Mouse (Mus musculus) limb, embryonic 14.5 days (tissue): ENCODE results near the gene Pard6b. TPM values are rescaled to one million over a fixed set of nuclear protein-coding genes. Genes with fewer than 3 reads are reported as not detected.

ENCODE experiments used
- ATAC-seq: fragments of 200-750 bp; cut with Nextera tagmentation; 2 replicates; pipeline ENCODE4 v1.8.0; 2017; ENCODE audit warnings: low read depth, moderate number of reproducible peaks, moderate TSS enrichment; ENCODE audit not compliant: low FRiP score
- DNase-seq: peaks from one replicate; pipeline ENCODE4 v3.0.0-alpha.2; 2015; ENCODE audit warnings: low spot score
- H3K27ac ChIP-seq: fragments of 300-500 bp; sonication (generic); replicated peaks from 2 replicates; pipeline ENCODE4 v1.5.1; 2014; ENCODE audit warnings: low read depth, mild to moderate bottlenecking, low read length, moderate library complexity, mixed read lengths
- H3K27me3 ChIP-seq: fragments of 300-500 bp; sonication (generic); 2 replicates; pipeline ENCODE4 v1.6.1; 2014; ENCODE audit warnings: low read length, mixed read lengths; ENCODE audit not compliant: control insufficient read depth, insufficient read depth
- H3K36me3 ChIP-seq: fragments of 300-500 bp; sonication (generic); 2 replicates; pipeline ENCODE4 v1.6.1; 2014; ENCODE audit warnings: mild to moderate bottlenecking, low read length, moderate library complexity, mixed read lengths; ENCODE audit not compliant: control insufficient read depth, insufficient read depth
- H3K4me1 ChIP-seq: fragments of 300-500 bp; sonication (generic); 2 replicates; pipeline ENCODE4 v1.6.1; 2014; ENCODE audit warnings: antibody characterized with exemption, low read length, mixed read lengths; ENCODE audit not compliant: control insufficient read depth, insufficient read depth
- H3K4me2 ChIP-seq: fragments of 300-500 bp; sonication (generic); replicated peaks from 2 replicates; pipeline ENCODE4 v1.6.1; 2014; ENCODE audit warnings: low read depth, mild to moderate bottlenecking, low read length, moderate library complexity; ENCODE audit not compliant: severe bottlenecking
- H3K4me3 ChIP-seq: fragments of 300-500 bp; sonication (generic); replicated peaks from 2 replicates; pipeline ENCODE4 v1.5.1; 2014; ENCODE audit warnings: low read length
- H3K9ac ChIP-seq: fragments of 300-500 bp; sonication (generic); 2 replicates; pipeline ENCODE4 v1.6.1; 2014; ENCODE audit warnings: mild to moderate bottlenecking, low read depth, low read length, moderate library complexity; ENCODE audit not compliant: severe bottlenecking
- H3K9me3 ChIP-seq: fragments of 300-500 bp; sonication (generic); 2 replicates; pipeline ENCODE4 v1.6.1; 2016; ENCODE audit warnings: low read length; ENCODE audit not compliant: control insufficient read depth
- POLR2A ChIP-seq: fragments of 200-500 bp; IDR thresholded peaks from 2 replicates; pipeline ENCODE4 v1.8.0; 2012; ENCODE audit warnings: inconsistent platforms, mild to moderate bottlenecking, moderate library complexity, borderline replicate concordance; ENCODE audit not compliant: insufficient read depth, insufficient read length; ENCODE audit errors: extremely low read depth
- WGBS: fragments of 180-500 bp; shearing (Covaris S2); extraction: QIAGEN DNeasy Blood & Tissue Kit; methylation state at CpG from one replicate; pipeline ENCODE4 v1.1.7; 2014; 5-methylcytosine and 5-hydroxymethylcytosine counted together
- polyA plus RNA-seq, 2 experiments: library from polyadenylated mRNA; depleted of rRNA in 1 of 2; stranded (reverse) in 1 of 2; unstranded in 1 of 2; fragments of >200 nt; fragmentation: Nextera tagmentation in 1 of 2; extraction: Ambion mirVana in 1 of 2; gene quantifications; 2 replicates each; pipeline versions ENCODE4 v1.2.1 to v1.2.3; 2012 to 2014

Gene Pard6b
- polyA plus RNA-seq, 2 experiments: 3.7 to 4.0 TPM

DNA sequence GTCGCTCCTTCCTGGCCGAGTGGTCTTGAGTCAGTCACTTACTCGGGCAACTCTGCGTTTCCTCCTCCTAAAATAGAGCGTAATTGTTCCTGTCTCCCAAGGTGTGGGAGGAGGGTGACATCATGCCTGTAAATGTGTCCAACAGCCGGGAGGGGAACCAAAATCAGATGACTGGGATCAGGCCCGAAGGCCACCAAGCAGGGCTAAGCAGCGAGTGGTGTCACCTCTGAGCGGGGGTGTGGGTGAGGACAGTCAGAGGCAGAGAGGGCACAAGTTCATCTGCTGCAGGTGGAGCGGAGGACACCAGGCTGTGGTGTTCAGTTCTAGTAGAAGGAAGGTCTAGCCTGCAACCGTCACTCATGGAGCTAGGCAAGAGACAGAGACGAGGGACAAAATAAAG lies 17.1 kb upstream of the Pard6b start:
- DNase-seq: no peak
- no peak for ATAC-seq
- no peak overlapping the region for H3K27ac ChIP-seq
- no peaks in the 10 kb centered on the region for H3K4me1 ChIP-seq
- H3K9me3 ChIP-seq: no peaks in the 10 kb centered on the region
- 83% methylated on average over 12 of the region's 12 CpGs for WGBS
- H3K9ac ChIP-seq: no peak overlapping the region
- no peak overlapping the region for H3K4me2 ChIP-seq
- H3K4me3 ChIP-seq: no peak overlapping the region
- TF ChIP-seq POLR2A: no peak
- no peaks in the 10 kb centered on the region for H3K36me3 ChIP-seq
- H3K27me3 ChIP-seq: no peaks in the 10 kb centered on the region

DNA sequence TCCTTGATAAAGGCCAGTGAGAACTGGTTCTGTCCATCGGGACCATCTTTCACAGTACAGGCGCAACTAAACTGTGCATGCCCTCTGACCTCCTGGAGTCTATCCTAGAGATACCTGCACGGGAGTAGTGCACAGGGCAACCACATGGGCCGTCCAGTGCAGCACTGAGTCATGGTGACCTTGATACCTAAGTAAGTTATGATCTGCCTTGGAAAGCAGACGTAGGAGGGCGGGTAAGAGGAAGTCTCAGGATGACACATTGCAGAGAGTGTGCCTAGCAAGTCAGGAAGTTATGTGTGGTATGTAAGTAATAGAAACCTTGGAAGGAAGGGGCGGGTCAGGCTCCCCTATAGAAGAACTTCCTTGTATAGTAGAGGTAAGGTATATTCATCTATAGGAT lies 15.3 kb upstream of the Pard6b start:
- Histone ChIP-seq H3K27me3 (no peaks in the 10 kb centered on the region), H3K9ac (no peak overlapping the region), H3K36me3 (no peaks in the 10 kb centered on the region), H3K4me3 (no peak overlapping the region), H3K4me1 (no peaks in the 10 kb centered on the region), H3K27ac (no peak overlapping the region), H3K9me3 (no peaks in the 10 kb centered on the region), H3K4me2 (no peak overlapping the region)
- ATAC-seq (no peak), DNase-seq (no peak)
- 74% methylated on average over 7 of the region's 7 CpGs for WGBS
- TF ChIP-seq POLR2A: no peak

DNA sequence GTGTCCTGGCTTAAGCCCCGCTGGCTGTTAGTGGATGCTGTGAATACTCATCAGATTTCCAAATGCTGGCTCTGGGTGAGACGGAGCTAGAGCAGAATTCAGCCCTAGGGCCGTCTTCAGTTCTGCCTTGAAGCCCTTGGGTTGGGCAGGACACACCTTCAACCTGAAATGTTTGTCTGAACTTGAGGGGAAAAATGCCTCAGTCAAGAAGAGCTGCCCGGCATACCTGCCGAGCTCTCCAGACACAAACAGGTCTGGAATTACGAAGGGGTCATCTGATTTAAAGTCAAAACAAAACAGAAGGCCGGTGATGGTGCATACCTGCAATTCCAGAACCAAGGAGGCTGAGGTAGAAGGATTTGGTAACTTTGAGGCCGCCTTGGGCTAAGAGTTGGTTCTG lies 14.0 kb upstream of the Pard6b start:
- H3K9me3 ChIP-seq: no peaks in the 10 kb centered on the region
- H3K4me3 ChIP-seq: no peak overlapping the region
- ATAC-seq: no peak
- H3K9ac ChIP-seq: no peak overlapping the region
- DNase-seq: no peak
- TF ChIP-seq POLR2A: no peak
- H3K27ac ChIP-seq: no peak overlapping the region
- H3K4me1 ChIP-seq: no peaks in the 10 kb centered on the region
- 59% methylated on average over 8 of the region's 8 CpGs for WGBS
- no peaks in the 10 kb centered on the region for H3K36me3 ChIP-seq
- no peaks in the 10 kb centered on the region for H3K27me3 ChIP-seq
- no peak overlapping the region for H3K4me2 ChIP-seq

- no peak overlapping the region for H3K4me3 ChIP-seq
- no peaks in the 10 kb centered on the region for H3K27me3 ChIP-seq
- WGBS: 64% methylated on average over 5 of the region's 5 CpGs
- no peak for TF ChIP-seq POLR2A
- peaks cover 12% of the 10 kb centered on the region; the same call in 1 of the 2 replicates for H3K4me1 ChIP-seq
- DNase-seq (no peak), ATAC-seq (no peak)
- H3K9me3 ChIP-seq: no peaks in the 10 kb centered on the region
- H3K27ac ChIP-seq: no peak overlapping the region
- no peak overlapping the region for H3K4me2 ChIP-seq
- H3K9ac ChIP-seq: no peak overlapping the region
- H3K36me3 ChIP-seq: no peaks in the 10 kb centered on the region
Observed at GRCm38 (mm10) chr2:168070425-168070824, 10.4 kb upstream of the Pard6b start.

GRCm38 (mm10) chr2:168072436-168073131 lies 8.2 kb upstream of the Pard6b start:
- Histone ChIP-seq H3K9me3 (no peaks in the 10 kb centered on the region), H3K4me2 (peak overlapping the region; percentile 32; the same call in 1 of the 2 replicates), H3K27me3 (no peaks in the 10 kb centered on the region), H3K9ac (no peak overlapping the region), H3K36me3 (no peaks in the 10 kb centered on the region), H3K27ac (peak overlapping the region; percentile 65), H3K4me3 (no peak overlapping the region), H3K4me1 (peaks cover 12% of the 10 kb centered on the region; the same call in 1 of the 2 replicates)
- ATAC-seq: peak; percentile 81
- WGBS: 12% methylated on average over 10 of the region's 12 CpGs
- DNase-seq: peak; percentile 45
- no peak for TF ChIP-seq POLR2A

DNA sequence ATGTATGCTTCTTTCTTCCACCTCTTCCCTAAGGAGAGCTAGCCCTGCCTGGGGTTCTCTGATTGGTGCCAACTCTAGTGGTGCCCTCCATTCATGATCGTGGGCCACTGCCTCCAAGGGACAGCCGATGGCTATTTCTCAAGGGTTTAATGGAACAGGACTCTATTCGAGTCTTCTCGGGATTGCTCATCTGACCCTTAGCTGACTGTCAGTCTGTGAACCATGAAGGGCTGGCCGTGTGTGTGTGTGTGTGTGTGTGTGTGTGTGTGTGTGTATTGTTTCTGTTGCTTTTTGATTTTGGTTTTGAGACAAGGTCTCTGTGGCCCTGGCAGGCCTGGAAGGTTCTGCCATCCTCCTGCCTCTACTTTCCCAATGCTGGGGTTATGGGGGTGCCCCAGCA lies 7.1 kb upstream of the Pard6b start:
- Histone ChIP-seq H3K4me3 (no peak overlapping the region), H3K4me1 (peaks cover 12% of the 10 kb centered on the region; the same call in 1 of the 2 replicates), H3K9me3 (no peaks in the 10 kb centered on the region), H3K4me2 (no peak overlapping the region), H3K27ac (no peak overlapping the region), H3K9ac (no peak overlapping the region), H3K36me3 (no peaks in the 10 kb centered on the region), H3K27me3 (no peaks in the 10 kb centered on the region)
- DNase-seq (no peak), ATAC-seq (no peak)
- TF ChIP-seq POLR2A: no peak
- 74% methylated on average over 5 of the region's 5 CpGs for WGBS
